Mouse (Mus musculus) thymus, adult 2 months (tissue): ENCODE measurements around the gene Pole.

Experiments
- CTCF ChIP-seq: fragments of 200-500 bp; IDR thresholded peaks from 2 replicates; pipeline ENCODE4 v1.5.1; 2012; ENCODE audit warnings: mild to moderate bottlenecking, control low read depth, low read length, moderate library complexity, borderline replicate concordance; ENCODE audit not compliant: control insufficient read depth, poor library complexity, insufficient read depth; ENCODE audit errors: extremely low read depth
- POLR2A ChIP-seq: fragments of 200-500 bp; IDR thresholded peaks from 2 replicates; pipeline ENCODE4 v1.6.1; 2012; ENCODE audit warnings: mild to moderate bottlenecking, low read length, control low read depth, moderate library complexity; ENCODE audit not compliant: control insufficient read depth, poor library complexity, insufficient read depth; ENCODE audit errors: extremely low read depth

DNA sequence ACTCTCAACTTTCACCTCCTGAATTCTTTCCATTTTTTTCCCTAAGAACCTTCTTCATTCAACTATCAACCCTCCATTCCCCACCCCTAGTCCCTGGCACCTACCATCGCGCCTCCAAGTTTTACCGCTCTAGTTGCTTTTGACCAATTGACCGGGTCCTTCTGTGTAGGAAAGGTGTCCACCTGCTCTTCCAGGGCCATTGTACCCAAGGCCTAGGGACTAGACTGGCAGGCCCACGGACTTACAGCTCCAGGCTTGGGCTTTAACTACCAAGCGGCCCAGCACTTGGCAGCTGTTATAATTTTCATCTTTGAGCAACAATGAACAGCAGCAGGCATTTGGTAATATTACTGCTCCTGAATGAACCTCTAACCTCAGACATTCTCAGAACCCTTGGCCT lies 15.9 kb upstream of the Pole start:
- TF ChIP-seq CTCF (no peak), POLR2A (no peak)
